Mouse (Mus musculus): ENCODE data around the gene Daglb.
"Not testable (repeated sequence)": the region's sequence is repeated elsewhere in the genome, so short reads cannot be mapped to it uniquely, and the experiment has no call there.

Gene Daglb

GRCm38 (mm10) chr5:143517436-143517835 lies 53.1 kb downstream of the Daglb start:
- no peak for DNase-seq (ENCODE audit: low read depth, low spot score)

- DNase-seq (ENCODE audit: low read depth, low spot score), result no peak
These were observed 53.7 kb downstream of the Daglb start for GRCm38 (mm10) chr5:143518045-143518591.

GRCm38 (mm10) chr5:143520415-143520814 lies 56.0 kb downstream of the Daglb start:
- no peak for DNase-seq (ENCODE audit: low read depth, low spot score)

GRCm38 (mm10) chr5:143522882-143523281 lies 58.5 kb downstream of the Daglb start:
- DNase-seq (ENCODE audit: low read depth, low spot score), result no peak

GRCm38 (mm10) chr5:143525454-143526225 lies 61.3 kb downstream of the Daglb start:
- DNase-seq (ENCODE audit: low read depth, low spot score), result no peak

GRCm38 (mm10) chr5:143526698-143527331 lies 62.4 kb downstream of the Daglb start:
- DNase-seq (ENCODE audit: low read depth, low spot score), result no peak

GRCm38 (mm10) chr5:143527486-143528307 lies 63.3 kb downstream of the Daglb start, which contains the start of gene Rac1:
Rac1 (minus strand) TSS chr5:143528036.
- DNase-seq (ENCODE audit: low read depth, low spot score), result peak; percentile 93

- peak; percentile 24 for DNase-seq (ENCODE audit: low read depth, low spot score)
These were observed 63.9 kb downstream of the Daglb start for GRCm38 (mm10) chr5:143528308-143528683.

- no peak for DNase-seq (ENCODE audit: low read depth, low spot score)
These were observed 66.3 kb downstream of the Daglb start for GRCm38 (mm10) chr5:143530715-143531114.

- DNase-seq (ENCODE audit: low read depth, low spot score), result no peak
These were observed 70.5 kb downstream of the Daglb start for GRCm38 (mm10) chr5:143534922-143535321.

- no peak for DNase-seq (ENCODE audit: low read depth, low spot score)
These were observed 72.6 kb downstream of the Daglb start for GRCm38 (mm10) chr5:143537022-143537421.

- DNase-seq (ENCODE audit: low read depth, low spot score), result no peak
These were observed 74.7 kb downstream of the Daglb start for GRCm38 (mm10) chr5:143539111-143539510.

GRCm38 (mm10) chr5:143547384-143547783 lies 83.0 kb downstream of the Daglb start:
- DNase-seq (ENCODE audit: low read depth, low spot score), result no peak

- DNase-seq (ENCODE audit: low read depth, low spot score), result no peak
These were observed 83.5 kb downstream of the Daglb start for GRCm38 (mm10) chr5:143547866-143548265.

GRCm38 (mm10) chr5:143548401-143548846 lies 84.0 kb downstream of the Daglb start:
- peak; percentile 89 for DNase-seq (ENCODE audit: low read depth, low spot score)

GRCm38 (mm10) chr5:143548922-143549321 lies 84.5 kb downstream of the Daglb start:
- not testable (repeated sequence) for DNase-seq (ENCODE audit: low read depth, low spot score)

- peak; percentile 22 for DNase-seq (ENCODE audit: low read depth, low spot score)
These were observed 88.5 kb downstream of the Daglb start for GRCm38 (mm10) chr5:143552911-143553310.

GRCm38 (mm10) chr5:143555233-143555632 lies 90.8 kb downstream of the Daglb start:
- DNase-seq (ENCODE audit: low read depth, low spot score), result no peak
